In the genomic region with DNA sequence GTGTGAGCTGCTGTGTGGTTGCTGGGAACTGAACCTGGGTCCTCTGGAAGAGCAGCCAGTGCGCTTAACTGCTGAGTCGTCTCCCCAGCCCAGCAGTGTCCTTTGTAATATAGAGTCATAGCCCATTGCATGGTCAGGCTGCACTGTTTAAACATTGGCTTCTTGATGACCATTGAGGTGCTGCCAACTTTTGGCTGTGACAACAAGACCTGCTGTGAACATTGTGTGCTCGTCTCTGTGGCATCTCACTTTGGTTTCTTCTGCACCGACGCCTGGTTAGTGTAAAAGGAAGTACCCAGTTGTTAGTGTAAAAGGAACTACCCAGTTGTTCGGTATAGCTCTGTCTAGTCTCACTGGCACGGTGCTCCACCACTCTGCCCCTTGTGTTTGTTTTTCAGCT, we compare ENCODE assay signal across 1 mouse cellular context.
TF ChIP-seq lines count a peak whose summit lies in the region.

No protein-coding gene starts in this region.

TF ChIP-seq in MEL, 35 proteins besides CTCF, POLR2A, EP300 and RAD21 (continued from another document):
- TF ChIP-seq MAX (IDR thresholded peaks at IDR 0.05; ENCODE audit: low read length) (no peak), ETS1 (IDR thresholded peaks at IDR 0.05; ENCODE audit: low read depth, low read length) (no peak)
